Mouse (Mus musculus) CD4-positive, CD25-positive, alpha-beta regulatory T cell, adult 4 months (primary cell): ENCODE data around the gene Sh2d7. TPM values are rescaled to one million over a fixed set of nuclear protein-coding genes. Genes with fewer than 3 reads are reported as not detected.

Source experiments
- ATAC-seq: one replicate; pipeline ENCODE4 v1.8.0; 2017
- polyA plus RNA-seq, 2 experiments: library from polyadenylated mRNA; unstranded; fragments of 100-300 nt; shearing (Covaris generic); gene quantifications; one replicate each; pipeline ENCODE4 v1.2.1; 2017

The Sh2d7 gene
- not detected for polyA plus RNA-seq

DNA sequence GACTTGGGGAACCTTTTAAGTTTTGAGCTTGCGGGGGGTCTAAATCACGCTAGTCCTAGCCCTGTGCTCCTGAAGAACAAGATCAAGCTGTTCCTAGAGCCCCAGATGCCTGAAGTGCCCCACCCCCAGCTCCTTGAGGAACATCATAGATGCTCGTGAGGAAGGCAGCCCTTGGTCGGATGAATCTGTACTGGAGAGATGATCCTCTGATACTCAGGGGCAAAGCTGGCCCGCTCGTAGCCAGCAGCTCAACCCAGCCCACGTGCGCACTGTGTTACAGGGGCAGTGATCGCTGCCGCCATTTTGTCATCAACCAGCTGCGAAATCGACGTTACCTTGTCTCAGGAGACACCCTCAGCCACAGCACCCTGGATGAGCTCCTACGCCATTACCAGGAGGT lies at the start of gene Sh2d7:
Sh2d7 (plus strand) TSS at position 301 of the 400 bp plus-strand sequence.
- ATAC-seq, result no peak

DNA sequence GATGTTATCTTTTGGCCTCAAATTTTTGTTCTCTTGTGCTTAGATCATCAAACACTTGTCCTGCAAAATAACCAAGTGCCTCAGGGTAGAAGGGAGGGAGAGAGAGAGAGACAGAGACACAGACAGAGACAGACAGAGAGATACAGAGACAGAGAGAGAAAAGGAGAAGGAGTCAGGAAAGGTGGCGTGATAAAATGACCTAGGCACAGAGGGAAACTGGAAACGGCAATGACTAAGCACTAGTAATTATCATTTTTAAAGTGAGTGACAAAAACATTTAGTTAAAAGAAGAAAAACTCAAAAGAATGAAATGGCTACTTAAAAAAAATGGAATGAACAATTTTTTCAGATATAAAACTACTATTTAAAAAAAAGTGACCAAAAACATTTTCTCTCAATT lies 49.2 kb upstream of the Sh2d7 start:
- no peak for ATAC-seq

DNA sequence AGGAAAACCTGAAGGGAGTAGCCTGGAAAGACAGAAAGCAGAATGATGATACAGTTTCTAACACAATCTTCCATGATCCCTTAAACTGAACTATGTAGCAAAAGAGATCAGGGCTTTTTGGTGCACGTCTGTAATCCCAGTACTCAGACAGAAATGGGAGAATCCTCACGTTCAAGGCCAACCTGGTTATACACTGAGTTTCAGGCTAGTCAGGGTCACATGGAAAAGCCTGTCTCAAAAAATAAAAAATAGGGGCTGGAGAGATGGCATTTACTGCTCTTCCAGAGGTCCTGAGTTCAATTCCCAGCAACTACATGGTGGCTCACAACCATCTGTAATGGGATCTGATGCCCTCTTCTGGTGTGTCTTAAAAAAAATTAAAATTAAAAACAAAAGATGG lies 48.4 kb upstream of the Sh2d7 start:
- ATAC-seq, result no peak

DNA sequence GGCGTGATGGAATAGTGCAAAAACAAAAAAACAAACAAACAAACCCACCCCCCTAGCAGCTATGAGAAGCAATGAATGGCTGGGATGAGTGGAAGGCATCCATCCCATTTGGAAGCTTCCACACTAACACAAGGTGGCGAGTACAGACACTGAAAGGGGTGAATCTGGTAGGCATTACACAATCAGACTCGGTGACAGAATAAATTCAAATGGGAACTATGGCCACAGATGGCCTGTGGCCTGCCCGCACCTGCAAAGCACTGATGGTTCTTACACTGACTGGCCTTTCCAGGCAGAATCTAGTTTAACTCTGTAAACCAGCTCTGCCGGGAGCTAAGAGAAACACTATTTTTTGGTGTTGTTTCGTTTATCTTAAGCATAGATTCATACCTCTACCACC lies 39.5 kb upstream of the Sh2d7 start:
- ATAC-seq, result no peak

DNA sequence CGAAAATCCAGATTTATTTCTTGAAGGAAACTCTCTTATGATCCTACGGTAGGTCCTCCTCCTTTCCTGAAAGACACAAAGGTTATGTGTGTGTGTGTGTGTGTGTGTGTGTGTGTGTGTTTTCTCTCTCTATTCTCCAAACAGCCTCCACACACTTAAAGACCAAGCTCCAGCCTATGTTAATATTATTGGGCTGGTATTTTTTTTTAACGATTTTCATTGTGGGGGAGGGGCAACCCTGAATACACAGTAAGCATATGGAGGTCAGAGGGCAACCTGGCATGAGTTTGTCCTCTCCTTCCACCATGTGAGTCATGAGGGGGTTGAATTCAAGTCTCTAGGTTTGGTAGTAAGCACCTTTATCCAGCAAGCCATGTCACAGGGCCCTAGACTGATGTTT lies 39.0 kb upstream of the Sh2d7 start:
- ATAC-seq, result no peak

DNA sequence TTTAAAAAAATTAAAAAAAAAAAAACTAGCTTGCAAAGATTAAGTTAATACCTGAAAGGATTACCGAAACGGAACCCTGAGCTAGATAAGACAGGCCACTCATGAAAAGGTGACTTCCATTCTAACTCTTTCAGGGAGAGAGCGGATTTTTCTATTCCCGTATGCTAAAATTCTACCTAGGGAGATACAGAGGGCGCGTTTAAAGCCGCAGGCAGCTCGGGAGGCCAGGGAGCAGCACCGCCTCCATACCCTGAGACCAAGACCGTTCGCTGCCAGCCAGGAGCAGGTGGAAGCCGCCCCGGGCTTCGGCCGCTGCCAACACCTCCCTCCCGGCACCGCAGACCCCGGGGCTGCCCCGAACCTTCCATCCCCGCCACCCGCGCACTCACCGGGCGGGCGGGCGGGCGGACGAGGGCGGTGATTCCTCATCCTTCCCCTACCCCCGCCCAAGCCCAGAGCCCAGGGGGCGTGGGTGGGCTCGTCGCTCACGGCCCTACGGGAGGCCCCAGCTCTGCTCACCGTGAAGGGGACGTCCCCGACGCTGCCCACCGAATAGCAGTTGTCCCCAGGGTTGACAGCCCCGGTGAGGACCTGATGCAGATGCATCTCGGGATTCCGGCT lies 37.8 kb upstream of the Sh2d7 start:
- no peak for ATAC-seq

DNA sequence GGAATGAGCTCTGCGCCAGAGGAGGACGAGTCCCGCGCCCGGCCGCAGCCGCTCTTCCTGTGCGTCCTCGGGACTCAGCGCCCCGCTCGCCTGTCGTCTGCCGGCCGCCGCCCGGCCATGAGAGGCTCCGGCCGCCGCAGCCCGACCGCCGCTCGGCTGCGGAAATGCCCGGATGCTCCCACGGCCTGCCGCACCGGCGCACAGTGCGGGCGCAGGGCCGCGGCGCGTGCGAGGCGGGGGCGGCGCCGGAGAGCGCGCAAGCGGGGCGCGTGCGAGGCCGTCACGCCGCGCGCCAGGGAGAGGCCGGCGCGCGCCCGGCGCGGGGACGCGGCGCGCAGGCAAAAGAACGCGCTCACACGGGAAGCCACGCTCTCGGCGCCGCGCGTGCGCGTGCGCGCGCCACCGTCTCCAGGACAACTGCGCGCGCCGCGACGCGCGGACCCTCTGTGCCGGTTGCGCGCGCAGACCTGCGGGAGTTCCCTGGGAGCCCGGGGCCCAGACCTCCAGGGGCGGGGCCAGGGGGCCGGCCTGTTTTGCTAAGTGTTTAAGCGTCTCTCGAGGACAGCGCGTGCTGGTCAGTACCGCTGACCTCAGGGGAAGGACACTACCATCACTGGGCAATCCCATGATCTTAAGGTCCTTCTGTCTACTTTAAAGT lies 37.2 kb upstream of the Sh2d7 start, which contains the start of gene Dmxl2:
Dmxl2 (minus strand) TSS at position 174 of the 658 bp plus-strand sequence.
- ATAC-seq, result no peak

DNA sequence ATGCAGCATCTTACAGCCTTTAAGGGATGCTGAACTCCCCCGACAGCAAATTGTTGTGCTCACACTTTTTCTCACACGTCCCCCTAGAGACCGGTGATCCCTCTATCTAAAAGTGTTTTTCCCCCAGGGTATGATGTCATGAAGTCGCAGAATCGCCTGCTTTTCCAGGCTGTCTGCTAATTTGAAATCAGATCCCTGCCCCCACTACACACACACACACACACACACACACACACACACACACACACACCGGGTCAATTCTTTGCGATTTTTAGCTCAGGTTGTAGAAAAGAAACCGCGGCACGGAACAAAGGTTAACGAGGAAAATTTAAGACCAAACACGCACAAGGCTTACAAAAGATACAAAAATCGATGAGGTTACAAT lies 36.7 kb upstream of the Sh2d7 start:
- ATAC-seq, result no peak

DNA sequence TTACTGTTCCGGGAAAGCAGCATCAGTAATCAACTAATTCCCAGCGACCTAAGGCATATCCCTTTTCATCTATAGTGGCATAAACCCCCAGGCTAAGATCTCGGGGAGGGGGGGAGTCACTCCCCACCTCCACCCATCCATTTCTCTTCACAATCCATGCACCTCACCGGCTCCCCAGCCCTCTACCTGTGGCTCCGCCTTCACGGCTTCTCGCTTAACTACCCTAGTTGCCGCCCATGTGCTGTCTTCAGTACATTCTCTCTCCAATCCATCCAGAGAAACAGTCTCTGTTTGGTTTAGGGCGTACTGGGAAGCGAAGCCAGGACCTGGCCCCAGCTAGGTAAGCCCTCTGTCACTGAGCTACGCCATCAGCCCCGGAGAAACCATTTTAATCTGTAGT lies 35.9 kb upstream of the Sh2d7 start:
- ATAC-seq, result no peak

DNA sequence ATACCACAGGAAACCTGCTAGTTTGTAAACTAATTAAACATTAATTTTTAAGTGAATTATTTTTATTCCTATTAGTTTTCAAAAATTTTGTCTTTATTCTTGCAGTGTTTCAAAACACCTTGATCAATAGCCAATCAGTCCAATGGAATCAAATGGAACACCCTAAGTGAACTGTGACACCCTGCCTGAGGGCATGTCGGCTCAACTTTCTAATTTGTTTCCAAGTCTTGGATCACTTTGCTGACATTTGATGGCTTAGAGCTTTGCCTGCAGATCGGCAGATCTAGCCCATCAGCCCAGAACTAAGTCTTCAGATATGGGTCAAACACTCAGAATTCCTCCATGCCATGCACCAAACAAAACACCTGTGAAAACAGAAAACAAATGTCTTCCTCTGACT lies 22.8 kb upstream of the Sh2d7 start:
- ATAC-seq, result no peak

DNA sequence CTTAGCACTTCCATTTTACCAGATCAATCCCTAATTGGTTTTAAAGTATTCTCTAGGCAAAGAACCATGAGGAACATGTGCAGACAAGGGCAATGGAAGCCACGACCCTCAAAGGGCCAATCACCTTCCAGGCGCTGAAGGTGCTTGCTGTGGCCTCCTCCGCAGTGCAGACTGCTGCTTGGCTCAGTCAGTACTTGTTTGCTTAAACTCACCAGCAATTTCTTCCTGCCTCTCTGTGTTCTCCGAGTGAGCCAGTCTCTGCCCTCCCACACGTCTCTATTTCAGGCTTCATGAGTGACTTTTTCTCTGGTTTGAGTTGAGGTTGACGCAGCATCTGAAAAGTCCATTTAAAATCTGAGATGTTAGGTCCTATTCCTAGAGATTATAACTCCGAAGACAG lies 19.9 kb upstream of the Sh2d7 start:
- no peak for ATAC-seq

DNA sequence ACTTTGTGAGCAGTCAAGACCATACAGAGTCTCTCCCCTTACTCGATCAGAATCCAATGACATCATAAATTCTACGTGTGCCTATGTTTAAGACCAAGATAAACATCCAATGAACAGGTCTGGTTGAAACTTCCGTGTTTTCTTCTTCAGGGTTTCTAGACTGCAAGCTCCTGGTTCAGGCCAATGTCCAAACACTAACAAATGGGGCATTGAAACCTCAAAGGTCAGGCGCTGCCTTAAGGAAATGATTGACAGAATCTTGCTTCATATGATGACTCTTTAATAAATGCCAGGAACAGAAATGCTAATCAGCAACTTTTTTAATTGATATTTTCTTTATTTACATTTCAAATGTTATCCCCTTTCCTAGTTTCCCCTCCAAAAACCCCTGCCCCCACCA lies 18.5 kb upstream of the Sh2d7 start:
- no peak for ATAC-seq

DNA sequence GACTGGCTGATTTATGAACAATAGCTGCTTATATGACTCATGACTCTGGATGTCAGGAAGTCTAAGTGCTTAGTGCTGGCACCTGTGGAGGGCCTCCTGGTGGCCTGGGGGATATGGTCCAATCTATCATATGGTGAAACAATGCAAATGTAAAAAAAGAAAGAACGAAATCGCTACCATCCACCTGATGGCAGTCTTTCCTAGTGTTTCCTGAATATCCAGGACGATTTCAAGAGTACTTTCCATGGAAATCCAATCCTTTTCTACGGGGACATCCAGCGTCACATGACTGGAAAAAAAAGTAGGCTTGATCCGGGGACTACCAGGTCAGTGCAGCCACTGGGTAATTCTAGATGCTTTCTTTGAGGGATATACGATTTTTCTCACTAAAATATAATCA lies 11.1 kb upstream of the Sh2d7 start:
- ATAC-seq, result no peak

DNA sequence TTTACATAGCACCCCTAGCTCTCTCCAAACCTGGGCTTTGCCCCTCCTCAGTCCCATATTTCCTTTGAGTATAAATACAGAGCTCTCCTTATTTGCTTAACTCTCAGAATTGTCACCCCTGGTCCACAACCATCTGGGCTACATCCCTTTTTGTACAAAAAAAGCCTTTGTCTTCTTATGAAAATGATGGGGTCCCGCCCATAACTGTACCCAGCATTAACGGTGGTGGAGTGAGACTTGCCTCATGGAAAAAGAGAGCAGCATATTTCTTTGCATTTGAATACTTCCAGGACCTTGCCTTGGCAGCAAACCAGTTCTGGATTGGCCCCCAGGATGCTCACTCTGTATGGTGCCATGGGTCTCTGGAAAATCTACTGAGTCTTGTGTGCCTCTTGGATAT lies 8.8 kb upstream of the Sh2d7 start:
- ATAC-seq, result no peak

DNA sequence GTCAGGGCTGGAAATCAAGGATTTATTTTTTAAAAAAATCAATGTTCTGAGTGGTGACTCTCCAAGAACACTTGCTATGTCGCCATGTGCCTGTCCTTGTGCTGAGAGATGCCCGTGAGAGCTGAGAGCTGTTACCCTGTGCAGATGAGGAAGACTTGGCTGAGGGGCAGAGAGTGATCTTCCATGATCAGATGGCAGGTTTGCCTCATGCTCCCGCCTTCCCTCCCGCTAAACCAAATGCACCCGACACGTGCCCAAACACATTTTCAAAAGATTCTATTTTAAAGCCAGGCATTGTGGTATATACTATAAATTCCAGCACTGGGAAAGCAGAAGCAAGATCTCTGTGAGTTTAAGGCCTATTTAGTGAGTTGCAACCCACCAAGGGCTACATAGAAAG lies 7.9 kb upstream of the Sh2d7 start:
- ATAC-seq, result no peak

DNA sequence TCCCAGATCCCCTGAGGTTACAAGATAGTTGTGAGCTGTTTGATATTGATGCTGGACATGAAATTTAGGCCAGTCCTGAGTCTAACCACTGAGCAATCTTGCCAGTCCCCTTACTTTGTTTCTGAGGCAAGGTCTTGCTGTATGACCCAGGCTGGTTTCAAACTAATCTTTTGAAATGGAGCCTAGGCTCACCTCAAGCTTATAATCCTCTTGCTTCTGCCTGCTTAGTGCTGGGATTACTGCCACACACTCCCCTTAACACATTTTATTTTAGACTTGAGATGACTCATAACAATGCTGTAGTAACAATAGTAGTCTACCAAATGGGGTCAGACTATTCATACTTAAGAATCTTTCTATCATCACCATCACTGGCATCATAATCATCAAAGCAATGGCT lies 7.4 kb upstream of the Sh2d7 start:
- ATAC-seq, result no peak

DNA sequence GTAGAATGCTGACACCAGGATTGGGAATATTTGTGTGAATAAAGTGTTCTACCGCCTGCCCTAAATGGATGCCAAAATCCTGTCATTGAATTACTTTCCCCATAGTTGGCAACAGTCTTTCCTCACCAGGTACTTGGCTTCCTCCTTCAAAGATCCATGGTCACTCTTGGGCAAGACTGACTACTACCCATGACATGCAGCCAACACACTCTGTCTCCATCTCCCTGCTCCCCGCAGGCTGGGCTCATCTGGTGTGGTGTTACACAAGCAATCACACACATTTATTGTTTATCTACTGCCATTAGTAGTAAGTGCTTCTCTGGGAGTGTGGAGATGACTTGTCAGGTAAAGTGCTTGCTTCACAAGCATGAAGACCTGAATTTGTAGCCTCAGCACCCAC lies 5.9 kb upstream of the Sh2d7 start:
- no peak for ATAC-seq

DNA sequence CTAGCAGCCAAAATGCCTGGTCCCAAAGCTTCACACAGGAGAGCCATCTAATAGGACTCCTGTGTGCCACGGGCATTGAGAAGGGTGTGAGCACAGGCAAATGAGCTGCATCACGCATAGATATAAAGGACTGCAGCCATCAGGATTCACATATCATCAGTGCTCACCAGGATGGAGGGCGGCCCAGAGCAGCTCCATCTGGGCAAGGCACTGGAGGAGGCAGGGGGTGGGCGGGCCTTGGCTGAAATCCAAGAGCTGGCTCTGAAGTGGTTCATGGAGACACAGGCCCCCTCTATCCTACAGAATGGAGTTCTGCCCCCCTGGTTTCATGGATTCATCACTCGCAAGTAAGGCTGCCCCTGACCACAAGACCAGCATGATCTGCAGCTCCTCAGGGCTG lies 4.8 kb upstream of the Sh2d7 start:
- no peak for ATAC-seq

DNA sequence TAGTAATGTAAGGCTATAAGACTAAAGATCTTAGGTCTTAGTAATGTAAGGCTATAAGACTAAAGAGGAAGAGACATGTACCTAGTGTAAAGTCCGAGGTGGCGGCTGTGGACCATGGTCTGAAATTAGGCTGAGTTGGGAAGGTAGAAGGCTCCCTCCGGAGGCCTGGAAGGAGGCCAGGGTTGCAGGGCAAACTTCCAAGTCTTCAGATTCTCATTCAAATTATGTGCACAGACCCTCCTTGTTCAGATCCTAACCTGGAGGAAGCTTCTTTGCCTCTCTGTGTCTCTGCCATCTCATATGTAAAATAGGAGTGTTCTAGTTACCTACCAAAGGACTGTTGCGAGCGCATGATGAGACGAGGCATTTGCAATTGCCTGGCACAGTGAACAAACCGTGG lies 2.5 kb upstream of the Sh2d7 start:
- ATAC-seq, result no peak

DNA sequence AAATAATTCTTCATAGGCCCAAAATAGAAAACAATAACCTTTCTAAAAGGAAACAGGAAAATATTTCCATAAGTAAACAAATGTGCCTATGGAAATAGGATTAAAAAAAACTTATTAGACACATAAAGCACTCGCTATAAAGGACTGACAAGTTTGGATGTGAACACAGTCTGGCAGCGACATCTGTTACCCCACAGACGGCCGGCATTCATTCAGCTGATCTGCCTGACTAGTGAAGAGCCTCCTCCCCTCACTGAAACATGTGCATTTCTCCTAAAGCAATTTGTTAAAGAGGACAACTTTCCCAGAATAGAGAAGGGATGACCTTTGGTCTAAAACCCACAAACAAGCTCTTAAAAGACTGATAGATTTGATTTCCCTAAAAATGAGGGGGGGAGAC lies 1.8 kb upstream of the Sh2d7 start:
- no peak for ATAC-seq

DNA sequence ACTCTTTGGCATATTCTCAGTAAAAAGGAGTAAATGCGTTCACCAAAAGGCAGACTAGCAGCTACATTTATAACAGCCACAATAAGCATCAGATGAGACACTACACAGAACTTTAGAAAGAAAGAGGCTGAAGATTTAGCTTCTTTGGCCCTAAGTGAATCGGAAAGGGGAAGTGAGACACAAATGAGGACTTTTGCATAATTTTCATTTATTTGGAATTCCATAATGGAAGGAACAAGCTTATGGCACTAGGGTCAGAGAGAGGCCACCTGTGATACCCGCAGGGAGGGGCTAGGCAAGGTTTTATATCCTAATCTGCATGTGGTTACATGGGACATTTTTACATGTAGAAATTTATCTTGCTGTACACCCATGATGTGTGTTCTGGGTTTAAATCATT lies 1.3 kb upstream of the Sh2d7 start:
- ATAC-seq, result no peak

DNA sequence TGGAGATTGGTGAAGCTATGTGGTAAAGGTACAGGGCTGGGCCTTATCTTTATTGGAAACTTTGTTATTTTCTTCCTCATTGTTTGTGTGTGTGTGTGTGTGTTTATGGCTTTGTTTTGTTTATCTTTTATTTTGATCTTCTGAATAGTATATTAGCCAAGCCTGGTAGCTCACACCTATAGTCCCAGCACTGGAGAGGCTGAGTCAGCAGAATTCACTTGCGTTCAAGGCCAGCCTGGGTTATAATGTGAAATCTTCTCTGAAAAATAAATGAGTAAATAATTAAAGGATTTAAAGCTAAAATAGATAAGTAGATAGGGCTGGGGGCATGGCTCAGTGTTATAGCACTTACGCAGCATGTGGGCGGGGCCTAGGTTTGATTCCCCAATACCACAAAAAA lies 540 bp upstream of the Sh2d7 start:
- no peak for ATAC-seq

DNA sequence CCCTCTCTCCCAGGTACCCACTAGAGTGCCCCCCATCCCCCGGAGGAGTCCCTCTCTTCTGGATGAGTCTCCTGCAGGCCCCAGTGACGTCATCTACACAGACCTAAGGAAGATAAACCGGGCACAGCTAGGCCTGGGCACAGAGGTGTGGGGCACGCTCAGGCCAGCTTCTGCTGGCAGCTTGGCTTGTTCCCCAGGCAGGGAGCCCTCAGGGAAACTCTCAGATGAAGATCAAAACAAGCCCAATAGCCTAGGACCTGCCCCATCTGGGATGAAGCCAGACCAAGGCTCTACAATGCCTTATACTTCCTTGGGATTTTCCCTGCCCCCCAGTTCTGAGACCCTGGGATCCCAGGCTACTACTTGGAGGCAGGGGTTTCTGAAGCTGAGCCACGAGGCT lies 2.0 kb downstream of the Sh2d7 start:
- ATAC-seq, result no peak

DNA sequence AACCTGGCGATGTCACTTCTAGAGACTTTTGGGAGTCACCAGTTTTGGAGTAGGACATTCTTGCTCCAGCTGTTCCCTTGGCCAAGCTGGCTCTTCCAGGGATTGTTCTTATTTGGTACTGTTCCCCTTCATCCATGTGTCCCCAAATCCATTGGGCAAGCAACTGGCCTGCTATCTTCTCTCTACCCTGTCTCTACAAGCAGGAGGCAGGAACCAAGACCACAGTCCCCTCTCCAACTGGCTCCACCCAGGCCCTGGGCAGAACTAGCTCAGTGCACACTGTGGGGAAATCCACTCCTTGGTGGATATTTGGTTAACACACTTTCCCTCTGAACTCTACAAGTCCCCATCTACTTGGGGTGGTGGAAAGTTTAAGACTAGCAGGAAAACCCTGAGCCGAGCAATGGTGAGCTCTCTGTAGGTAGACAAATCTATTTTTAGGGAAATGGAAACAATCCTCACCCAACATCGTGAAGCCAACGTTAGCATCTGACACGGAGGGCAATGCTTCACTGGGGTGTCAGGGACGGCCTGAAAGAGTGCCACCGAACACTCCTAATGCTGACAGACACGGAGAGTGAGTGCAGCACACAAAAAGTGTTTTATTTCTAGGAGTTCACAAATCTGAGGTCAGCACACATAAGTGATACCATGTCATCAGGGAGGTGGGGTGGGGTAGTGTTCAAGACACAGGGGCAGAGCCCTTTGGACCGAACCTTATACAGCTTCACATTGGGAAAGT lies 5.6 kb downstream of the Sh2d7 start:
- ATAC-seq, result no peak
